Mouse (Mus musculus) layer of hippocampus, adult 9-11 months (tissue): ENCODE measurements around the gene Serpinb2.

Experiments
- DNase-seq: peaks from one replicate; pipeline ENCODE4 v3.0.0; 2022

Gene Serpinb2

GRCm38 (mm10) chr1:107582900-107583299 is 71.7 kb downstream of the Serpinb2 start:
- no peak for DNase-seq

GRCm38 (mm10) chr1:107583958-107584376 is 72.7 kb downstream of the Serpinb2 start:
- DNase-seq, result no peak

GRCm38 (mm10) chr1:107584932-107585331 is 73.7 kb downstream of the Serpinb2 start:
- DNase-seq, result no peak
